Mouse (Mus musculus) forebrain, embryonic 14.5 days (tissue): ENCODE measurements around the gene Mob3a. TPM values are rescaled to one million over a fixed set of nuclear protein-coding genes. Genes with fewer than 3 reads are reported as not detected.

ENCODE experiments used
- ATAC-seq: fragments of 200-750 bp; cut with Nextera tagmentation; 2 replicates; pipeline ENCODE4 v1.8.0; 2017; ENCODE audit warnings: mild to moderate bottlenecking, moderate library complexity
- DNase-seq: peaks from one replicate; pipeline ENCODE4 v3.0.0-alpha.2; 2015; ENCODE audit warnings: low spot score
- H3K27ac ChIP-seq: fragments of 300-500 bp; sonication (generic); 2 replicates; pipeline ENCODE4 v1.5.1; 2014; ENCODE audit warnings: low read depth, mild to moderate bottlenecking, control low read depth, low read length, moderate library complexity
- H3K27me3 ChIP-seq: fragments of 300-500 bp; sonication (generic); replicated peaks from 2 replicates; pipeline ENCODE4 v1.6.1; 2014; ENCODE audit warnings: low read length, control low read depth, mixed read lengths; ENCODE audit not compliant: control insufficient read depth, insufficient read depth
- H3K36me3 ChIP-seq: fragments of 300-500 bp; sonication (generic); 2 replicates; pipeline ENCODE4 v1.6.1; 2014; ENCODE audit warnings: low read length, control low read depth; ENCODE audit not compliant: control insufficient read depth, insufficient read depth
- H3K4me1 ChIP-seq: fragments of 300-500 bp; sonication (generic); 2 replicates; pipeline ENCODE4 v1.6.1; 2014; ENCODE audit warnings: antibody characterized with exemption, low read length, control low read depth; ENCODE audit not compliant: control insufficient read depth, insufficient read depth
- H3K4me2 ChIP-seq: fragments of 300-500 bp; sonication (generic); 2 replicates; pipeline ENCODE4 v1.6.1; 2014; ENCODE audit warnings: mild to moderate bottlenecking, control low read depth, low read length
- H3K4me3 ChIP-seq: fragments of 300-500 bp; sonication (generic); 2 replicates; pipeline ENCODE4 v1.5.1; 2014; ENCODE audit warnings: low read depth, low read length, control low read depth
- H3K9ac ChIP-seq: fragments of 300-500 bp; sonication (generic); 2 replicates; pipeline ENCODE4 v1.6.1; 2014; ENCODE audit warnings: mild to moderate bottlenecking, low read length, control low read depth, moderate library complexity
- H3K9me3 ChIP-seq: fragments of 300-500 bp; sonication (generic); replicated peaks from 2 replicates; pipeline ENCODE4 v1.6.1; 2016; ENCODE audit warnings: low read length, control low read depth, mixed read lengths; ENCODE audit not compliant: control insufficient read depth
- WGBS: fragments of 180-500 bp; shearing (Covaris S2); extraction: QIAGEN DNeasy Blood & Tissue Kit; methylation state at CpG from one replicate; pipeline ENCODE4 v1.1.7; 2014; 5-methylcytosine and 5-hydroxymethylcytosine counted together
- polyA plus RNA-seq: library from polyadenylated mRNA; unstranded; fragments of >200 nt; fragmentation: Nextera tagmentation; extraction: Ambion mirVana; gene quantifications from 2 replicates; pipeline ENCODE4 v1.2.1, GENCODE M21; 2014

Gene Mob3a
- polyA plus RNA-seq, 1 experiment from 2014 or later: 35.7 TPM

GRCm38 (mm10) chr10:80703643-80704042, 1.9 kb upstream of the Mob3a start:
- Histone ChIP-seq H3K27ac (no peak overlapping the region), H3K9me3 (no peaks in the 10 kb centered on the region), H3K4me1 (peaks cover 13% of the 10 kb centered on the region), H3K9ac (peak overlapping the region; percentile 62), H3K27me3 (no peaks in the 10 kb centered on the region), H3K4me2 (peak overlapping the region; percentile 79), H3K4me3 (no peak overlapping the region), H3K36me3 (peaks cover 33% of the 10 kb centered on the region)
- no peak for DNase-seq
- no peak for ATAC-seq
- WGBS: 83% methylated on average over 5 of the region's 5 CpGs

- peaks cover 13% of the 10 kb centered on the region for H3K4me1 ChIP-seq
Observed at GRCm38 (mm10) chr10:80702536-80703390, 986 bp upstream of the Mob3a start.

GRCm38 (mm10) chr10:80700732-80701131, 1.0 kb downstream of the Mob3a start:
- no peaks in the 10 kb centered on the region for H3K27me3 ChIP-seq
- peak overlapping the region; percentile 77 for H3K9ac ChIP-seq
- no peak for ATAC-seq
- WGBS: 41% methylated on average over 4 of the region's 4 CpGs
- no peak overlapping the region for H3K27ac ChIP-seq
- H3K4me3 ChIP-seq: peak overlapping the region; percentile 69
- H3K4me1 ChIP-seq: peaks cover 13% of the 10 kb centered on the region
- H3K9me3 ChIP-seq: no peaks in the 10 kb centered on the region
- H3K4me2 ChIP-seq: peak overlapping the region; percentile 79
- no peak for DNase-seq
- peaks cover 4% of the 10 kb centered on the region for H3K36me3 ChIP-seq

More at GRCm38 (mm10) chr10:80702536-80703390, 986 bp upstream of the Mob3a start:
- Histone ChIP-seq H3K27me3 (no peaks in the 10 kb centered on the region), H3K9ac (peak overlapping the region; percentile 62), H3K27ac (peak overlapping the region; percentile 84), H3K36me3 (peaks cover 25% of the 10 kb centered on the region), H3K9me3 (no peaks in the 10 kb centered on the region), H3K4me3 (peak overlapping the region; percentile 69), H3K4me2 (peak overlapping the region; percentile 79)
- ATAC-seq (peak; percentile 86), DNase-seq (peak; percentile 92)
- WGBS: 4% methylated on average over 47 of the region's 47 CpGs

GRCm38 (mm10) chr10:80700038-80700504, 1.7 kb downstream of the Mob3a start:
- ATAC-seq (no peak), DNase-seq (no peak)
- Histone ChIP-seq H3K4me1 (peaks cover 13% of the 10 kb centered on the region), H3K9me3 (no peaks in the 10 kb centered on the region), H3K27me3 (no peaks in the 10 kb centered on the region), H3K4me3 (no peak overlapping the region), H3K27ac (no peak overlapping the region), H3K4me2 (0 out of 2 replicates have a peak overlapping the region, but pooled peaks have one; percentile 79), H3K9ac (no peak overlapping the region), H3K36me3 (0 out of 2 replicates have a peak, but pooled peaks cover 3% of the 10 kb centered on the region)
- 92% methylated on average over 7 of the region's 7 CpGs for WGBS

GRCm38 (mm10) chr10:80698605-80699004, 3.2 kb downstream of the Mob3a start:
- H3K27ac ChIP-seq: no peak overlapping the region
- no peak for ATAC-seq
- 90% methylated on average over 9 of the region's 9 CpGs for WGBS

GRCm38 (mm10) chr10:80697812-80698211, 4.0 kb downstream of the Mob3a start:
- Histone ChIP-seq H3K4me2 (no peak overlapping the region), H3K27me3 (no peaks in the 10 kb centered on the region), H3K36me3 (peaks cover 12% of the 10 kb centered on the region), H3K9me3 (no peaks in the 10 kb centered on the region), H3K4me1 (peaks cover 8% of the 10 kb centered on the region), H3K4me3 (no peak overlapping the region), H3K9ac (no peak overlapping the region), H3K27ac (no peak overlapping the region)
- DNase-seq (no peak), ATAC-seq (no peak)
- WGBS: 84% methylated on average over 9 of the region's 9 CpGs

More at GRCm38 (mm10) chr10:80698605-80699004, 3.2 kb downstream of the Mob3a start:
- H3K9ac ChIP-seq: no peak overlapping the region
- H3K9me3 ChIP-seq: no peaks in the 10 kb centered on the region
- H3K27me3 ChIP-seq: no peaks in the 10 kb centered on the region
- peaks cover 13% of the 10 kb centered on the region for H3K4me1 ChIP-seq
- H3K36me3 ChIP-seq: peaks cover 10% of the 10 kb centered on the region
- H3K4me3 ChIP-seq: no peak overlapping the region
- DNase-seq: no peak
- H3K4me2 ChIP-seq: no peak overlapping the region

- Histone ChIP-seq H3K4me2 (no peak overlapping the region), H3K36me3 (peaks cover 14% of the 10 kb centered on the region), H3K4me3 (no peak overlapping the region), H3K9me3 (no peaks in the 10 kb centered on the region), H3K4me1 (peaks cover 8% of the 10 kb centered on the region), H3K27ac (no peak overlapping the region), H3K27me3 (no peaks in the 10 kb centered on the region), H3K9ac (no peak overlapping the region)
- 92% methylated on average over 8 of the region's 8 CpGs for WGBS
- ATAC-seq: no peak
- DNase-seq: no peak
Observed at GRCm38 (mm10) chr10:80697393-80697787, 4.4 kb downstream of the Mob3a start.

- Histone ChIP-seq H3K9me3 (no peaks in the 10 kb centered on the region), H3K27me3 (no peaks in the 10 kb centered on the region), H3K4me3 (no peak overlapping the region), H3K4me2 (no peak overlapping the region), H3K4me1 (peaks cover 8% of the 10 kb centered on the region), H3K9ac (no peak overlapping the region), H3K36me3 (peaks cover 14% of the 10 kb centered on the region), H3K27ac (no peak overlapping the region)
- 79% methylated on average over 11 of the region's 12 CpGs for WGBS
- no peak for DNase-seq
- no peak for ATAC-seq
Observed at GRCm38 (mm10) chr10:80696502-80697392, 5.0 kb downstream of the Mob3a start.
